Mouse (Mus musculus): Measurements from ENCODE around the gene Wdr73.
A peak's percentile ranks its signal among the peaks of the same experiment; 100 is the strongest.

Gene Wdr73

GRCm38 (mm10) chr7:80855316-80855715, 45.8 kb downstream of the Wdr73 start:
- DNase-seq (ENCODE audit: low read depth, low spot score), result no peak

DNA sequence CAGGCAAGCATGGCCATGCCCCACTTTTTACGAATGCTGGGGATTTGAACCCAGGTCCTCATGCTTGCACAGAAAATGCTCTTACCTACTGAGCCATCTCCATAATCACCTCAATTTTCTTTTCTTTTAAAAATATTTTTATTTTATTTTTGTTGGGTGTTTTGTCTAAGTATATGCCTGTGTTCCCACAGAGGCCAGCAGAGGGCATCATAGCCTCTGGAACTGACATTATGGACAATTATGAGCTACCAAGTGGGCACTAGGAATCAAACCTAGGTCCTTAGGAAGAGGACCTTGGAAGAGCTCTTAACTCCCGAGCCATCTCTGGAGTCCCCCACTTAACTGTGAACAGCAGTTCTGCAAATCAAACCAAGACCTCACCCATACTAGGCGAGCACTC, 47.9 kb downstream of the Wdr73 start:
- DNase-seq (ENCODE audit: low read depth, low spot score), result no peak

- no peak for DNase-seq (ENCODE audit: low read depth, low spot score)
Measured at GRCm38 (mm10) chr7:80850520-80850919, 50.5 kb downstream of the Wdr73 start.

GRCm38 (mm10) chr7:80849710-80850109, 51.4 kb downstream of the Wdr73 start:
- DNase-seq (ENCODE audit: low read depth, low spot score), result peak; percentile 62

- no peak for DNase-seq (ENCODE audit: low read depth, low spot score)
Measured at GRCm38 (mm10) chr7:80849267-80849666, 51.8 kb downstream of the Wdr73 start.

GRCm38 (mm10) chr7:80846709-80847108, 54.4 kb downstream of the Wdr73 start:
- no peak for DNase-seq (ENCODE audit: low read depth, low spot score)

GRCm38 (mm10) chr7:80846280-80846678, 54.8 kb downstream of the Wdr73 start:
- no peak for DNase-seq (ENCODE audit: low read depth, low spot score)

GRCm38 (mm10) chr7:80845621-80846279, 55.3 kb downstream of the Wdr73 start:
- no peak for DNase-seq (ENCODE audit: low read depth, low spot score)

GRCm38 (mm10) chr7:80844691-80845090, 56.4 kb downstream of the Wdr73 start:
- no peak for DNase-seq (ENCODE audit: low read depth, low spot score)

GRCm38 (mm10) chr7:80843910-80844640, 57.0 kb downstream of the Wdr73 start:
- DNase-seq (ENCODE audit: low read depth, low spot score), result no peak

GRCm38 (mm10) chr7:80843176-80843575, 57.9 kb downstream of the Wdr73 start:
- DNase-seq (ENCODE audit: low read depth, low spot score), result no peak

DNA sequence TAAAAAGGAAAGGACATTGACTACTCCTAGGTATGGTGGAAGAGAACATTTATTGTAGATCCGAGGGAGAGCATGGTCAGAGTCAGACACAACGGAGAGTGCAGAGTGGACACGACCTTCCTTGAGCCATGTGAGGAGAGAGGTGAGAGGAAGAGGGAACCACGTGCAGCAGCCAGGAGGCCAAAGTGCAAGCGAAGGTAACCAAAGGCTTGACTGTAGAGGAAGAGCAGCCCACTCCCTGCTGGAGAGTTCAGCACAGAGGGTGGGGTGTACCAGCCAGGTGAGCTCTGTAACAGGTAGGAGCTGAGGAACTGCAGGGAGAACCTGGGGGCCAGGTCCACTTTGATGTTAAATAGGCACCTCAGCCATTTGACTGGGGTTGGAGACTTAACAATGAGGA, 58.9 kb downstream of the Wdr73 start:
- no peak for DNase-seq (ENCODE audit: low read depth, low spot score)

DNA sequence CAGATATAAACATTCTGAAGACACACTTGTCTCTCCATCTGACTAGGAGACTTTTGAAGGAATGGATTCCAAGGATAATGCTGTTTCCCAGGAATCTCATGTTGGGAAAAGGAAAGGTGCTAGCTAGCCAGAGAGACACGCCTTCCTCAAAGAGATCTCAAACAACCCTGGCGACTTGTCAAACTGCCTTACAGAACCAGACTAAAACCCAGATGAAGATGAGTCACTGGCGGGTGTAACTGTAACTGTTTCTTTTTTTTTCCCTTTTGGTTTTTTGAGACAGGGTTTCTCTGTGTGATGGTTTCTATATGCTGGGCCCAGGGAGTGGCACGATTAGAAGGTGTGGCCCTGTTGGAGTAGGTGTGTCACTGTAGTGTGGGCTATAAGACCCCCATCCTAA, 60.1 kb downstream of the Wdr73 start:
- no peak for DNase-seq (ENCODE audit: low read depth, low spot score)
